Mouse (Mus musculus) adrenal gland, postnatal 36 days (tissue): ENCODE data around the gene Kifc1. TPM values are rescaled to one million over a fixed set of nuclear protein-coding genes. Genes with fewer than 3 reads are reported as not detected.

Source experiments
- DNase-seq, 2 experiments: peaks; one replicate each; pipeline ENCODE4 v3.0.0; 2021; ENCODE audit warnings: mixed read lengths in 1 of 2
- microRNA-seq: library from miRNA; unstranded; fragments of <30 nt; microRNA quantifications from one replicate; pipeline ENCODE4 v1.2.0, GENCODE M21; 2021
- total RNA-seq, 2 experiments: library from RNA; stranded (reverse); gene quantifications; 2 replicates each; pipeline ENCODE4 v1.2.3; 2021

Kifc1 gene
- total RNA-seq, 2 experiments from 2014 or later: 3.3 to 4.4 TPM

DNA sequence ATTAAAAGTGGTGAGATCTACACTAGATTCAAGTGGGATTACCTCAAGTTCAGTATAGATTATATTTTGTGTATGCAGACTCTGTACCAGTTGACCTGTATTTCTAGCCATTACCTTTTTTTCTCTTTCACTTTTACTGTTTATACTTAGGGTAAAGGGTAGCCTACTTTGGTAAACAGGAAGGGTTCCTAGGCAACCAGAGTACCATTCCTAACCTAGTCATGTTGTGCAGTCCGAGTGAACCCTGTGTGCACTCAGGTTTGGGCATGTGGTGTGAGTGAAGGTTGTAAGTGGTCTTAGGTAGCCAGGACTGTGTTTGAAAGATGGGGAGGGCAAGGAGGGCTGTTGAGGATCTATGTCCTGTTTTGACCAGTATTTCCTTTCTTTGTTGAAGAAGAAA, 39.1 kb downstream of the Kifc1 start:
- no peak for DNase-seq

DNA sequence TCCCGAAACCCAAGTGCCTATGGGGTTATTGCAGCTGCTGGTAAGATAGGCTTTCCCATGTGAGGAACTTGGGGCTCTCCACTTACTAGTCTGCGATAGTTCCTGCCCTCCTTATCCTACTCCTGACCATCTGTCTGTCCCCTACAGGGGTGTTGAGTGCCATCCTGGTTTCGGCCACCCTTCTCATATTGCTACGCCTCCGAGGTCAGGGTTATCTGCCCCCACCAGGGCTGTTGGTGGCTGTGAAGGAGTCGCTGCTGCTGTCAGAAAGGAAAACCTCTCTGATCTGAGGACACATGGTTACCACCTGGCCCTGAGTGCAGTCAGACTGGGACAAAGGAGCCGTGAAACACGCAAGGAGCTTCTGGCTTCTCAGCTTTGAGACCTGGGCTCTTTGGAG, 42.3 kb downstream of the Kifc1 start:
- no peak for DNase-seq

DNA sequence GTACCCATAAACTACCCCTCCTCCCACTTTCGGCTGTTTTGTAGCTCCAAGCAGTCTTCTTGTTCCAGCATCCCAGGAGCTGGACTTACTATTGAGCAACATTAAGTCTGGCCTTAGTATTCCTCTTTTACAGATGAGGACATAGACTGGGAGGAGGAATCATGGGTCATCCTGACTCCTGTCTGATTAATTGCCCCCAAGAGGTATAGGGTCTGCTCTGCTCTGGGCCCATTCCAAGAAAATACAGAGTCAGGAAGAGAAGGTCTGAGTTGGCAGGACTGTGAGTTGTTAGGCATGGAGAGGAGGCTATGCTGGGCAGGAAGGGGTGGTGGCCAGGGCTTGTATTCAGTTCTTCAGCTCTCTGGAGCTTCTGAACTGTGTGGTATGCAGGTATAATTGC, 46.3 kb downstream of the Kifc1 start:
- DNase-seq: no peak

DNA sequence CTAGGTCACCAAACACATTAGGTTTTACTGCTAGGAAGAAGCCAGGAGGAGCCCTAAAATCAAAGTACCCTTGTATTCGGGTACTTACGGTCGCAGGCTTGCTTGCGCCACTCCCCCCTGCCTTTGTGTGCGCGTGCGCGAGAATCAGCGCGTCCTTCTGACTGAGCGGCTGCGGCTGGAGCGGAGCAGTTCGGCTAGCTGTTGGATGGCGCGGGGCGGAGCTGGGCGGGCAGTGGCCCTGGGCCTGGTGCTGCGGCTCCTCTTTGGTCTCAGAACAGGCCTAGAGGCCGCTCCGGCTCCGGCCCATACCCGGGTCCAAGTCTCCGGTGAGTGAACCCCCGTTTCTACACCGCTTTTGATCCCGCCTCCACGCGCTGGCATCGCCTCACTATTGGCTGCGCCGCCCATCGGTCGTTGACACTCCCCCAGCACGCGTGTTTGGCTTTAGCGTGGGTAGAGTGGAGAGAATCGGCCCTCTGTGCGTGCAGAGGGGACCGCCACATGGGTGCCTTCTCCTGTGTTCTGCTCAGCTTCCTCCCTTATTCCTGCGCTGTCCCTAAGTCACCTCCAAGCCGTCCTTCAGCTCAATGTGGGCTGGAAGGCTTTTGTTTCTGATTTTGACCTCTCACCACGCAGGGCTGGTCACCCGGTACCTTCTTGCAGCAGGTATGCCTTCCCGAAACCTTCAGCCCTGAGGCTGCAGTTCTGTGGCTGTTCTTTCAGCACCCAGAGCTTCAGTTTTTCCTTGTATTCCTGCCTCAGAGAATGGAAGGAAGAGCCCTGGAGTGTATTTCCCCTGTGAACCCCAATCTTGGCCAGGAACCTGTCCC, 47.3 kb downstream of the Kifc1 start, which contains the start of gene Cd320:
Gene Cd320 (plus strand): TSS at position 126 of the 830 bp plus-strand sequence.
- DNase-seq: peak; percentile 94 to 95

DNA sequence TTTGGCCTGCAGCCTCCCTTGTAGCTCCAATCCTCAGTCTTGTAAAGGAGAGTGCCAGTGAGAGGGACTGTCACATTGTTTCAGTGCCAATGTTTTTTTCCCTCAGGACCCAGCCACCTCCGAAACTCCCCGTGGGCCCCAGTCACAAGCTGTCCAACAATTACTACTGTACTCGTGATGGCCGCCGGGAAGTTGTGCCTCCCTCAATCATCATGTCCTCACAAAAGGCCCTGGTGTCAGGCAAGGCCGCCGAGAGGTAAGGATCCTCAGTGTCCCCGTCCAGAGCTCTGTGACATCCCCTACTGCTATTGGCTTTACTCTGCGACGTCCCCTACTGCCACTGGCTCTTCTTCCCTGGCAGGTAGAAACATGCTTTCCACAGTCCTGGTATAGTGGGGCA, 60.9 kb downstream of the Kifc1 start:
- DNase-seq: no peak

DNA sequence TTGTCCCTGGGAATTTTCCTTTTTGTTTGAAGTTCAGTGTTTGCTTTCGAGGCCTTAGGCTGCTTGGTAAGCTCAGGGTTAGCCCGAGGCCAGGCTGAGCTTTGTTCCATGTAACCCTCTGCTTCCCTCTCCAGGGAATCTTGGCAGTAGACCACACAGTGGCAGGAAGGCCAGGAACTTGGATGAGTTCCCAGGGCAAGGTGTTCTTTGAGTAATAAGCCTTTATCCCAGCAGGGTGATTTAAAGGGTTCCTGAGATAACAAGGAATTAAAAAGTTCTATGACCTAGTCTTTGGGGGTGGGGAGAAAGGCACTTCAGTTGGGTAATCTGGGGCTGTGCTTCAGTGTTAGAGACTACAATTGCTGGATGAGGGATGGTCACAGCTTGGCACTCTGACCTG, 61.6 kb downstream of the Kifc1 start:
- peak; percentile 84 to 85 for DNase-seq

DNA sequence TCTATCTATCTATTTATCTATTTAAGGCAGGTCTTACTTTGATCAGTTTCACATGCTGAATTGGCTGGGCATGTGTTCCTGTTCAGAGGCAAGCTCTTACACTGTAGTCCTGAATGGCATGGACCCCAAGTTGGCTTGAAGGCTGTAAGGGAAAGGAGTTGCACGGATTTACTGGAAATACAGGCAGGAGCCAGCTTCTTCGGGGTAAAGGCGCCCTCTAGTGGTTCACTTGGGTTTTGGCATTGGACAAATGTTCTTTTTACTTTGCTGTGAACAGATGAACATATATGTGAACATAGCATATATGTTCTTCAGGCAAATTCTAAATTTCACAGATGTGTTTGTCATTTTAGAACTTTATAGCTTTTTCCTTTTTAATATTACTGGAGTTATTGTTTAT, 63.6 kb downstream of the Kifc1 start:
- DNase-seq: peak; percentile 76 to 77

Small RNA genes lying within 50 kb of the gene (microRNA-seq; reads per million reads assigned to microRNA genes)
- not detected for gene Gm27740

Other genes starting within 250 kb of the Kifc1 start
- gene Hnrnpm, start 203.8 kb downstream of the Kifc1 start, total RNA-seq: 100 to 1,000 TPM; 136 to 171 TPM
- 100 to 1,000 TPM in 1 of 2 experiments, 10 to 100 TPM in 1; 92.9 to 119 TPM for gene March2, start 172.0 kb downstream of the Kifc1 start, total RNA-seq
- gene Rab11b, start 130.1 kb downstream of the Kifc1 start, total RNA-seq: 100 to 1,000 TPM; 231 to 299 TPM
- gene Angptl4, start 108.8 kb downstream of the Kifc1 start, total RNA-seq: 100 to 1,000 TPM in 1 of 2 experiments, 10 to 100 TPM in 1; 62.7 to 110 TPM
- gene Kank3, start 80.1 kb downstream of the Kifc1 start, total RNA-seq: 10 to 100 TPM; 72.2 to 90.5 TPM
- gene Rps28, start 66.1 kb downstream of the Kifc1 start, total RNA-seq: 1,000 to 10,000 TPM; 1,486 to 1,511 TPM
- gene Ndufa7, start 66.1 kb downstream of the Kifc1 start, total RNA-seq: 100 to 1,000 TPM; 432 to 487 TPM
- 10 to 100 TPM; 30.8 to 47.3 TPM for gene Cd320, start 47.6 kb downstream of the Kifc1 start, total RNA-seq
- not detected for gene Gm7029, start 16.8 kb downstream of the Kifc1 start, total RNA-seq
- gene Platr17, start 14.5 kb upstream of the Kifc1 start, total RNA-seq: not detected
- 10 to 100 TPM; 29.2 to 30.2 TPM for gene Daxx, start 18.8 kb upstream of the Kifc1 start, total RNA-seq
- gene Tapbp, start 25.2 kb upstream of the Kifc1 start, total RNA-seq: 100 to 1,000 TPM; 178 to 181 TPM
- gene Zbtb22, start 25.2 kb upstream of the Kifc1 start, total RNA-seq: 10 to 100 TPM; 26.5 to 36.1 TPM
- gene Rgl2, start 38.9 kb upstream of the Kifc1 start, total RNA-seq: 10 to 100 TPM; 37.0 to 45.9 TPM
- 10 to 100 TPM; 89.2 to 90.6 TPM for gene Pfdn6, start 49.7 kb upstream of the Kifc1 start, total RNA-seq
- gene Wdr46, start 50.0 kb upstream of the Kifc1 start, total RNA-seq: 10 to 100 TPM; 34.4 to 34.9 TPM
- gene B3galt4, start 60.8 kb upstream of the Kifc1 start, total RNA-seq: 1 to 10 TPM; 4.0 to 6.6 TPM
- gene Vps52, start 65.2 kb upstream of the Kifc1 start, total RNA-seq: 10 to 100 TPM; 53.4 to 59.9 TPM
- gene Rps18, start 65.3 kb upstream of the Kifc1 start, total RNA-seq: 100 to 1,000 TPM; 791 to 792 TPM
- 100 to 1,000 TPM; 459 to 574 TPM for gene H2-K1, start 109.7 kb upstream of the Kifc1 start, total RNA-seq
- gene Ring1, start 134.0 kb upstream of the Kifc1 start, total RNA-seq: 10 to 100 TPM; 43.8 to 48.3 TPM
- gene H2-Ke6, start 137.4 kb upstream of the Kifc1 start, total RNA-seq: 100 to 1,000 TPM; 243 to 247 TPM
- 100 to 1,000 TPM; 165 to 198 TPM for gene Slc39a7, start 141.0 kb upstream of the Kifc1 start, total RNA-seq
- 10 to 100 TPM; 53.5 to 55.7 TPM for gene Rxrb, start 141.2 kb upstream of the Kifc1 start, total RNA-seq
- 1 to 10 TPM; 1.2 to 2.2 TPM for gene Col11a2, start 148.8 kb upstream of the Kifc1 start, total RNA-seq
- not detected for gene H2-Oa, start 201.7 kb upstream of the Kifc1 start, total RNA-seq
- 10 to 100 TPM; 11.4 to 12.7 TPM for gene H2-DMa, start 228.9 kb upstream of the Kifc1 start, total RNA-seq
- 100 to 1,000 TPM; 213 to 224 TPM for gene Brd2, start 232.0 kb upstream of the Kifc1 start, total RNA-seq